Mouse (Mus musculus) limb, embryonic 14.5 days (tissue): ENCODE measurements at regions not wholly inside any gene's neighbourhood (a gene's known extent, or its start where the extent isn't known, plus 50 kb on each side); places are given as distances from the start of the nearest gene placed in this dataset.

Experiments
- ATAC-seq: fragments of 200-750 bp; cut with Nextera tagmentation; 2 replicates; pipeline ENCODE4 v1.8.0; 2017; ENCODE audit warnings: low read depth, moderate number of reproducible peaks, moderate TSS enrichment; ENCODE audit not compliant: low FRiP score
- DNase-seq: peaks from one replicate; pipeline ENCODE4 v3.0.0-alpha.2; 2015; ENCODE audit warnings: low spot score
- H3K27ac ChIP-seq: fragments of 300-500 bp; sonication (generic); replicated peaks from 2 replicates; pipeline ENCODE4 v1.5.1; 2014; ENCODE audit warnings: low read depth, mild to moderate bottlenecking, low read length, moderate library complexity, mixed read lengths
- H3K27me3 ChIP-seq: fragments of 300-500 bp; sonication (generic); 2 replicates; pipeline ENCODE4 v1.6.1; 2014; ENCODE audit warnings: low read length, mixed read lengths; ENCODE audit not compliant: control insufficient read depth, insufficient read depth
- H3K36me3 ChIP-seq: fragments of 300-500 bp; sonication (generic); 2 replicates; pipeline ENCODE4 v1.6.1; 2014; ENCODE audit warnings: mild to moderate bottlenecking, low read length, moderate library complexity, mixed read lengths; ENCODE audit not compliant: control insufficient read depth, insufficient read depth
- H3K4me1 ChIP-seq: fragments of 300-500 bp; sonication (generic); 2 replicates; pipeline ENCODE4 v1.6.1; 2014; ENCODE audit warnings: antibody characterized with exemption, low read length, mixed read lengths; ENCODE audit not compliant: control insufficient read depth, insufficient read depth
- H3K4me2 ChIP-seq: fragments of 300-500 bp; sonication (generic); replicated peaks from 2 replicates; pipeline ENCODE4 v1.6.1; 2014; ENCODE audit warnings: low read depth, mild to moderate bottlenecking, low read length, moderate library complexity; ENCODE audit not compliant: severe bottlenecking
- H3K4me3 ChIP-seq: fragments of 300-500 bp; sonication (generic); replicated peaks from 2 replicates; pipeline ENCODE4 v1.5.1; 2014; ENCODE audit warnings: low read length
- H3K9ac ChIP-seq: fragments of 300-500 bp; sonication (generic); 2 replicates; pipeline ENCODE4 v1.6.1; 2014; ENCODE audit warnings: mild to moderate bottlenecking, low read depth, low read length, moderate library complexity; ENCODE audit not compliant: severe bottlenecking
- H3K9me3 ChIP-seq: fragments of 300-500 bp; sonication (generic); 2 replicates; pipeline ENCODE4 v1.6.1; 2016; ENCODE audit warnings: low read length; ENCODE audit not compliant: control insufficient read depth
- POLR2A ChIP-seq: fragments of 200-500 bp; IDR thresholded peaks from 2 replicates; pipeline ENCODE4 v1.8.0; 2012; ENCODE audit warnings: inconsistent platforms, mild to moderate bottlenecking, moderate library complexity, borderline replicate concordance; ENCODE audit not compliant: insufficient read depth, insufficient read length; ENCODE audit errors: extremely low read depth
- WGBS: fragments of 180-500 bp; shearing (Covaris S2); extraction: QIAGEN DNeasy Blood & Tissue Kit; methylation state at CpG from one replicate; pipeline ENCODE4 v1.1.7; 2014; 5-methylcytosine and 5-hydroxymethylcytosine counted together

GRCm38 (mm10) chr3:155662280-155662679 lies 569.0 kb downstream of the Lrriq3 start:
- DNase-seq (no peak), ATAC-seq (no peak)
- Histone ChIP-seq H3K4me3 (no peak overlapping the region), H3K9me3 (no peaks in the 10 kb centered on the region), H3K27me3 (no peaks in the 10 kb centered on the region), H3K4me2 (no peak overlapping the region), H3K36me3 (no peaks in the 10 kb centered on the region), H3K4me1 (no peaks in the 10 kb centered on the region), H3K9ac (no peak overlapping the region), H3K27ac (no peak overlapping the region)
- TF ChIP-seq POLR2A: no peak

- no peaks in the 10 kb centered on the region for H3K27me3 ChIP-seq
- no peak for TF ChIP-seq POLR2A
- no peak overlapping the region for H3K4me3 ChIP-seq
- no peak for ATAC-seq
- H3K27ac ChIP-seq: no peak overlapping the region
- H3K9me3 ChIP-seq: no peaks in the 10 kb centered on the region
- 75% methylated on average over 1 of the region's 1 CpGs for WGBS
- H3K4me1 ChIP-seq: no peaks in the 10 kb centered on the region
- no peak overlapping the region for H3K4me2 ChIP-seq
- H3K36me3 ChIP-seq: no peaks in the 10 kb centered on the region
- no peak for DNase-seq
- H3K9ac ChIP-seq: no peak overlapping the region
Observed at GRCm38 (mm10) chr3:155672558-155672957, 579.3 kb downstream of the Lrriq3 start.

- Histone ChIP-seq H3K4me3 (no peak overlapping the region), H3K4me1 (no peaks in the 10 kb centered on the region), H3K9ac (no peak overlapping the region), H3K27ac (no peak overlapping the region), H3K27me3 (no peaks in the 10 kb centered on the region), H3K36me3 (no peaks in the 10 kb centered on the region), H3K9me3 (no peaks in the 10 kb centered on the region), H3K4me2 (no peak overlapping the region)
- 79% methylated on average over 4 of the region's 4 CpGs for WGBS
- ATAC-seq (no peak), DNase-seq (no peak)
- TF ChIP-seq POLR2A: no peak
Observed at GRCm38 (mm10) chr3:155680200-155680599, 587.0 kb downstream of the Lrriq3 start.

GRCm38 (mm10) chr3:155682921-155683813 lies 589.9 kb downstream of the Lrriq3 start:
- no peak for DNase-seq

DNA sequence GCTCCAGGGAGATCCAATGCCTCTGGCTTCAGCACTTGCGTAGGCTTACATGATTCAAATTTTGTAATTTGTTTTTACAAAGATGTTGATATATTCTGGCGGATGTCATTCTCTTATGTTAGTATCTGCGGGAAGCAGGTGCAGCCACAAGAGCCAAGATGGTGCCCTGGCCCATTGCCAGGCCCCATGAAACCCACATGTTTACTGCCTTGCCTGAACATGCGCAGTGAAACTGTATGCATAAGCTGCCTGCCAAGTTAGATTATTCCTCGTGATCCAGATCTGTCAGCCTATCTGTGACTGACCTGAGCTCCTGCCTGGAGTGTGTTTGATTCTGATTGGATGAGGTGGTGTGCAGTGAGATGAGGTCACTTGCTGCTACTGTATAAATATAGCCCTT lies 595.1 kb downstream of the Lrriq3 start:
- Histone ChIP-seq H3K4me2 (no peak overlapping the region), H3K9me3 (no peaks in the 10 kb centered on the region), H3K27ac (no peak overlapping the region), H3K27me3 (no peaks in the 10 kb centered on the region), H3K4me1 (no peaks in the 10 kb centered on the region), H3K36me3 (no peaks in the 10 kb centered on the region), H3K4me3 (no peak overlapping the region), H3K9ac (no peak overlapping the region)
- no peak for TF ChIP-seq POLR2A
- no peak for ATAC-seq
- no peak for DNase-seq
- 72% methylated on average over 5 of the region's 5 CpGs for WGBS

More at GRCm38 (mm10) chr3:155682921-155683813, 589.9 kb downstream of the Lrriq3 start:
- H3K36me3 ChIP-seq: no peaks in the 10 kb centered on the region
- no peak overlapping the region for H3K4me2 ChIP-seq
- no peak overlapping the region for H3K27ac ChIP-seq
- no peak overlapping the region for H3K4me3 ChIP-seq
- no peak for ATAC-seq
- H3K4me1 ChIP-seq: no peaks in the 10 kb centered on the region
- no peak for TF ChIP-seq POLR2A
- no peaks in the 10 kb centered on the region for H3K9me3 ChIP-seq
- 72% methylated on average over 8 of the region's 8 CpGs for WGBS
- no peaks in the 10 kb centered on the region for H3K27me3 ChIP-seq
- H3K9ac ChIP-seq: no peak overlapping the region
